ENCODE assay signal across 9 mouse cellular contexts in the genomic region with DNA sequence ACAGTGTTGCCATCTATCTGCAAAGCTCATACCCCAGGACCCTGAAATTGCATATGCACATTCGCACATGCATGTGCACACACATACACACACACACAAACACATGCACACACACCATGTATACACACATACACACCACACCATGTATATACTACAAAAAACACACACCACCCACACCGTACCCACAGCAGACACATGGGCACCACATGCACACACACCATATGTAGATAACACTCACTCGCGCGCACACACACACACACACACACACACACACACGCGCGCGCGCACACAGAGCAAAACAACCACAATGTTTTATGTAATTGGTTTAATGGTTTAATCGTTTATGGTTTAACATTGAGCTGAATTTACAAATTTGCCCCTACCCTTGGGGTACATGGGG.
A peak's percentile ranks its signal among the peaks of the same experiment; 100 is the strongest.
DNase-seq lines count a peak whose midpoint lies in the region; ATAC-seq lines count a peak whose summit lies in the region.
"Had no signal": no experiment of that assay in that cellular context is flagged by ENCODE, and none has a peak within 500 bp of the region (broad histone marks: within the 10 kb centered on the region; RNA-seq: fewer than 3 reads in every experiment).

No protein-coding gene starts in this region.

- H3K4me3 ChIP-seq in heart, embryonic 16.5 days (ENCODE audit: low read length) = no peak overlapping the region
- H3K4me3 ChIP-seq in neural tube, embryonic 11.5 days (ENCODE audit: low read depth, low read length) = no peak overlapping the region
- no peak overlapping the region for H3K4me3 ChIP-seq in intestine, embryonic 15.5 days (replicated peaks)

- H3K4me1 ChIP-seq in heart, embryonic 16.5 days (ENCODE audit: control insufficient read depth, insufficient read depth, low read length) = peaks cover 62% of the 10 kb centered on the region
- 0 out of 2 replicates have a peak, but pooled peaks cover 3% of the 10 kb centered on the region for H3K4me1 ChIP-seq in neural tube, embryonic 11.5 days (ENCODE audit: control insufficient read depth, insufficient read depth, low read length)
- H3K4me1 ChIP-seq in intestine, embryonic 15.5 days (replicated peaks) = peaks cover 17% of the 10 kb centered on the region

- H3K4me2 ChIP-seq in heart, embryonic 16.5 days (ENCODE audit: low read depth, low read length) = no peak overlapping the region
- H3K4me2 ChIP-seq in neural tube, embryonic 11.5 days (ENCODE audit: low read depth) = no peak overlapping the region
- H3K4me2 ChIP-seq in intestine, embryonic 15.5 days (replicated peaks) = no peak overlapping the region

- H3K27me3 ChIP-seq in heart, embryonic 16.5 days (ENCODE audit: control insufficient read depth, insufficient read depth, low read length) = no peaks in the 10 kb centered on the region
- H3K27me3 ChIP-seq in neural tube, embryonic 11.5 days (ENCODE audit: control insufficient read depth, insufficient read depth, low read length) = no peaks in the 10 kb centered on the region
- H3K27me3 ChIP-seq in intestine, embryonic 15.5 days (replicated peaks) = no peaks in the 10 kb centered on the region

- peak overlapping the region; percentile 80 for H3K27ac ChIP-seq in heart, embryonic 16.5 days (ENCODE audit: low read length)
- H3K27ac ChIP-seq in neural tube, embryonic 11.5 days (ENCODE audit: low read depth, low read length) = no peak overlapping the region
- no peak overlapping the region for H3K27ac ChIP-seq in intestine, embryonic 15.5 days

- no peak overlapping the region for H3K9ac ChIP-seq in heart, embryonic 16.5 days (ENCODE audit: low read length)
- H3K9ac ChIP-seq in neural tube, embryonic 11.5 days (ENCODE audit: low read length) = no peak overlapping the region
- H3K9ac ChIP-seq in intestine, embryonic 15.5 days = no peak overlapping the region

- WGBS in heart, embryonic 16.5 days = 92% methylated on average over 11 of the region's 11 CpGs
- WGBS in neural tube, embryonic 11.5 days = 95% methylated on average over 11 of the region's 11 CpGs
- 91% methylated on average over 11 of the region's 11 CpGs for WGBS in intestine, embryonic 15.5 days

- no peaks in the 10 kb centered on the region for H3K9me3 ChIP-seq in heart, embryonic 16.5 days (replicated peaks; ENCODE audit: control insufficient read depth, low read length)
- H3K9me3 ChIP-seq in neural tube, embryonic 11.5 days (ENCODE audit: control insufficient read depth, low read length) = no peaks in the 10 kb centered on the region
- no peaks in the 10 kb centered on the region for H3K9me3 ChIP-seq in intestine, embryonic 15.5 days

- no peak for DNase-seq in heart, adult 18-20 months
- no peak for DNase-seq in neural tube, embryonic 11.5 days (ENCODE audit: low spot score)
- no peak for DNase-seq in neural tube, embryonic 10.5 days (ENCODE audit: extremely low spot score, low spot score)
- no peak for DNase-seq in thymus, postnatal 14 days
- no peak for DNase-seq in frontal cortex, adult 2 months (ENCODE audit: extremely low spot score in 1 of 2, low spot score in 1 of 2)
- no peak for DNase-seq in retina, embryonic 14.5 days (ENCODE audit: low spot score)
- DNase-seq: right cerebral cortex, postnatal 25 days had no signal

- peaks cover 2% of the 10 kb centered on the region; the same call in 1 of the 2 replicates for H3K36me3 ChIP-seq in heart, embryonic 16.5 days (ENCODE audit: control insufficient read depth, insufficient read depth)
- no peaks in the 10 kb centered on the region for H3K36me3 ChIP-seq in neural tube, embryonic 11.5 days (ENCODE audit: control insufficient read depth, insufficient read depth, low read length)
- H3K36me3 ChIP-seq in intestine, embryonic 15.5 days = no peaks in the 10 kb centered on the region

- no peak for ATAC-seq in heart, embryonic 16.5 days (replicated peaks; ENCODE audit: extremely low read depth, insufficient read depth, low FRiP score)
- ATAC-seq in neural tube, embryonic 11.5 days (ENCODE audit: insufficient read depth, low FRiP score, low TSS enrichment) = 0 out of 2 replicates have a peak, but pooled peaks have one; percentile 2
- peak; percentile 31; the same call in 1 of the 2 replicates for ATAC-seq in intestine, embryonic 15.5 days
